Mouse (Mus musculus): ENCODE data around the gene Usp49. TPM values are rescaled to one million over a fixed set of nuclear protein-coding genes. Genes with fewer than 3 reads are reported as not detected.

The Usp49 gene
- polyA plus RNA-seq, 1 experiment from 2014 or later: 10.5 TPM

DNA sequence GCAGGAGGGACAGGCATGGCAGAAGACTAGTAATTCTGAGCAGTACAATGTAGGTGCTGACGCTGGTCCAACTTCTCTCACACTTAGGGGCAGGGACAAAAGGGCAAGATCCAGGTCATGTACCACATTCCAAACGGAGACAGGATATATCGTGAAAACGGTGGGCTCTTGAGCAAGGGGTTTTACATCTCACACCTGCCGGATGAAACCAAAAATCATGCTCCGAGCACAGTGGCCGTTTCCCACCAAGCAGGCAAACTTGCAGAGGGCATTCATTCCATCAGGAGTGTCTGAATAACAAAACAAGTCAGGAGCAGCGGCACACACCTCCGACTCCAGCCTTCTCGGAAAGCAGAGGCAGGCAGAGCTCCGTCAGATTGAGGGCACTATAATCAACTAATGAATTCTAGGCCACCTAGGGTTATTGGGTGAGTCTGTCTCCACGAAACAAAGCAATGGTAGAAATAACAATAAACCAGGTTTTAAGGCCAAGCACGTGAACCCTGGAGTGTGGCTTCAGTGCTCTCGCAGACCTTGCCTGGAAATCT is 105.1 kb downstream of the Usp49 start:
- Histone ChIP-seq H3K27me3 (peaks cover 32% of the 10 kb centered on the region), H3K36me3 (no peaks in the 10 kb centered on the region), H3K9me3 (replicated peaks) (no peaks in the 10 kb centered on the region), H3K4me2 (replicated peaks) (no peak overlapping the region), H3K27ac (no peak overlapping the region), H3K4me1 (peaks cover 29% of the 10 kb centered on the region), H3K9ac (no peak overlapping the region), H3K4me3 (no peak overlapping the region)
- 71% methylated on average over 14 of the region's 14 CpGs for WGBS
- ATAC-seq (ENCODE audit: low FRiP score): no peak

Other genes with a start within 250 kb of the Usp49 start
- gene Guca1b, start 245.3 kb upstream of the Usp49 start, polyA plus RNA-seq (2016; fragmentation: Nextera tagmentation; extraction: Ambion mirVana): 0.59 and 0.93 TPM in 2 replicates
- 0.84 and 1.2 TPM in 2 replicates for gene Guca1a, start 230.1 kb upstream of the Usp49 start, polyA plus RNA-seq (2016; fragmentation: Nextera tagmentation; extraction: Ambion mirVana)
- gene AI661453, start 194.1 kb upstream of the Usp49 start, polyA plus RNA-seq (2016; fragmentation: Nextera tagmentation; extraction: Ambion mirVana): 0.28 and 0.34 TPM in 2 replicates
- gene 1700001C19Rik, start 193.3 kb upstream of the Usp49 start, polyA plus RNA-seq (2016; fragmentation: Nextera tagmentation; extraction: Ambion mirVana): 0.14 and 0.65 TPM in 2 replicates
- gene Taf8, start 128.4 kb upstream of the Usp49 start, polyA plus RNA-seq (2016; fragmentation: Nextera tagmentation; extraction: Ambion mirVana): 27.5 and 29.5 TPM in 2 replicates
- gene Ccnd3, start 125.6 kb upstream of the Usp49 start, polyA plus RNA-seq (2016; fragmentation: Nextera tagmentation; extraction: Ambion mirVana): 177 and 179 TPM in 2 replicates
- 31.8 and 32.0 TPM in 2 replicates for gene Bysl, start 19.2 kb upstream of the Usp49 start, polyA plus RNA-seq (2016; fragmentation: Nextera tagmentation; extraction: Ambion mirVana)
- gene Med20, start 19.1 kb upstream of the Usp49 start, polyA plus RNA-seq (2016; fragmentation: Nextera tagmentation; extraction: Ambion mirVana): 38.8 and 39.0 TPM in 2 replicates
- gene Gm20517, start 19.1 kb upstream of the Usp49 start, polyA plus RNA-seq (2016; fragmentation: Nextera tagmentation; extraction: Ambion mirVana): 2.5 and 3.9 TPM in 2 replicates
- 320 and 339 TPM in 2 replicates for gene Tomm6, start 57.7 kb downstream of the Usp49 start, polyA plus RNA-seq (2016; fragmentation: Nextera tagmentation; extraction: Ambion mirVana)
- gene Frs3, start 58.3 kb downstream of the Usp49 start, polyA plus RNA-seq (2016; fragmentation: Nextera tagmentation; extraction: Ambion mirVana): 18.7 and 18.9 TPM in 2 replicates
- 0.23 and 0.27 TPM in 2 replicates for gene Gm21981, start 63.8 kb downstream of the Usp49 start, polyA plus RNA-seq (2016; fragmentation: Nextera tagmentation; extraction: Ambion mirVana)
- 0.63 and 1.2 TPM in 2 replicates for gene Prickle4, start 64.0 kb downstream of the Usp49 start, polyA plus RNA-seq (2016; fragmentation: Nextera tagmentation; extraction: Ambion mirVana)
- gene Pgc, start 96.2 kb downstream of the Usp49 start, polyA plus RNA-seq (2016; fragmentation: Nextera tagmentation; extraction: Ambion mirVana): not detected in 2 replicates
- gene Tfeb, start 106.3 kb downstream of the Usp49 start, polyA plus RNA-seq (2016; fragmentation: Nextera tagmentation; extraction: Ambion mirVana): 4.9 TPM in 2 replicates
- gene Mdfi, start 204.0 kb downstream of the Usp49 start, polyA plus RNA-seq (2016; fragmentation: Nextera tagmentation; extraction: Ambion mirVana): 15.0 and 20.9 TPM in 2 replicates

Data from hindbrain, embryonic 12.5 days (tissue).